ENCODE assay signal across 17 mouse cellular contexts in genomic region chr14:27867386-27867785, GRCm38 (mm10).
A peak's percentile ranks its signal among the peaks of the same experiment; 100 is the strongest.
DNase-seq lines count a peak whose midpoint lies in the region; ATAC-seq and TF ChIP-seq lines count a peak whose summit lies in the region.
"Had no signal": no experiment of that assay in that cellular context is flagged by ENCODE, and none has a peak within 500 bp of the region (broad histone marks: within the 10 kb centered on the region; RNA-seq: fewer than 3 reads in every experiment).

No protein-coding gene starts in this region.

- H3K27ac ChIP-seq in midbrain, embryonic 14.5 days (replicated peaks; ENCODE audit: low read depth, low read length): no peak overlapping the region
- no peak overlapping the region for H3K27ac ChIP-seq in midbrain, embryonic 15.5 days
- H3K27ac ChIP-seq: forebrain, embryonic 13.5 days; hindbrain, embryonic 15.5 days; limb, embryonic 15.5 days; midbrain, embryonic 10.5 days had no signal

- DNase-seq in cerebellum, adult 11-12 months: peak; percentile 21
- peak; percentile 19 for DNase-seq in midbrain, embryonic 14.5 days
- DNase-seq in brain, embryonic 14.5 days (ENCODE audit: low read depth): peak; percentile 55
- peak; percentile 91 to 93 for DNase-seq in cerebellum, postnatal 14 days
- DNase-seq: gastrocnemius, postnatal 36 days; heart, postnatal 14 days; kidney, postnatal 4 days; thymus, postnatal 36 days had no signal

- no peaks in the 10 kb centered on the region for H3K27me3 ChIP-seq in midbrain, embryonic 14.5 days (ENCODE audit: control insufficient read depth, insufficient read depth, low read length)
- no peaks in the 10 kb centered on the region for H3K27me3 ChIP-seq in midbrain, embryonic 15.5 days (replicated peaks)
- H3K27me3 ChIP-seq: forebrain, embryonic 13.5 days; hindbrain, embryonic 15.5 days; limb, embryonic 15.5 days had no signal

- no peaks in the 10 kb centered on the region for H3K9me3 ChIP-seq in midbrain, embryonic 14.5 days (ENCODE audit: control insufficient read depth, low read length)
- no peaks in the 10 kb centered on the region for H3K9me3 ChIP-seq in midbrain, embryonic 15.5 days
- H3K9me3 ChIP-seq: forebrain, embryonic 13.5 days; hindbrain, embryonic 15.5 days; limb, embryonic 15.5 days; midbrain, embryonic 10.5 days had no signal

- no peaks in the 10 kb centered on the region for H3K36me3 ChIP-seq in midbrain, embryonic 14.5 days (ENCODE audit: control insufficient read depth, insufficient read depth, low read length)
- no peaks in the 10 kb centered on the region for H3K36me3 ChIP-seq in midbrain, embryonic 15.5 days (replicated peaks)
- H3K36me3 ChIP-seq: hindbrain, embryonic 15.5 days; limb, embryonic 15.5 days; midbrain, embryonic 10.5 days had no signal

- no peaks in the 10 kb centered on the region for H3K4me1 ChIP-seq in midbrain, embryonic 14.5 days (ENCODE audit: control insufficient read depth, insufficient read depth, low read length)
- H3K4me1 ChIP-seq in midbrain, embryonic 15.5 days: no peaks in the 10 kb centered on the region
- H3K4me1 ChIP-seq: forebrain, embryonic 13.5 days; hindbrain, embryonic 15.5 days; limb, embryonic 15.5 days; midbrain, embryonic 10.5 days had no signal

- no peak for TF ChIP-seq POLR2A in brain, embryonic 14.5 days (IDR thresholded peaks at IDR 0.05; ENCODE audit: borderline replicate concordance, extremely low read depth, insufficient read depth, insufficient read length, poor library complexity, severe bottlenecking)

- ATAC-seq in cerebellum, adult (ENCODE audit: insufficient number of reproducible peaks, low FRiP score, low TSS enrichment): no peak
- no peak for ATAC-seq in midbrain, embryonic 14.5 days (ENCODE audit: low FRiP score, low TSS enrichment)
- no peak for ATAC-seq in midbrain, embryonic 15.5 days (replicated peaks)
- no peak for ATAC-seq in granulocyte monocyte progenitor cell, adult 5-6 weeks (replicated peaks; ENCODE audit: poor library complexity, severe bottlenecking)
- ATAC-seq: forebrain, embryonic 13.5 days; intestine, postnatal 0 days had no signal

- no peak overlapping the region for H3K9ac ChIP-seq in midbrain, embryonic 14.5 days (replicated peaks; ENCODE audit: low read length)
- no peak overlapping the region for H3K9ac ChIP-seq in midbrain, embryonic 15.5 days
- H3K9ac ChIP-seq: forebrain, embryonic 13.5 days; hindbrain, embryonic 15.5 days; limb, embryonic 15.5 days had no signal

- TF ChIP-seq CTCF in brain, embryonic 14.5 days (IDR thresholded peaks at IDR 0.05; ENCODE audit: borderline replicate concordance, extremely low read depth, insufficient read depth, insufficient read length): no peak

- H3K4me3 ChIP-seq in midbrain, embryonic 14.5 days (replicated peaks; ENCODE audit: low read depth, low read length): no peak overlapping the region
- no peak overlapping the region for H3K4me3 ChIP-seq in midbrain, embryonic 15.5 days
- H3K4me3 ChIP-seq: forebrain, embryonic 13.5 days; hindbrain, embryonic 15.5 days; limb, embryonic 15.5 days; midbrain, embryonic 10.5 days had no signal

- H3K4me2 ChIP-seq in midbrain, embryonic 14.5 days (ENCODE audit: low read length): no peak overlapping the region
- no peak overlapping the region for H3K4me2 ChIP-seq in midbrain, embryonic 15.5 days
- H3K4me2 ChIP-seq: forebrain, embryonic 13.5 days; heart, embryonic 11.5 days; hindbrain, embryonic 15.5 days; limb, embryonic 15.5 days had no signal

Comparison
In these comparisons a context has a peak if more than half of its experiments do, and no peak if none do; other contexts are left out.
1. DNase-seq: peak in every context shown above with its lines; median percentile 92 in cerebellum, postnatal 14 days; 55 in brain, embryonic 14.5 days; 21 in cerebellum, adult 11-12 months; 19 in midbrain, embryonic 14.5 days.